26 mouse cellular contexts compared by ENCODE assay signal in the genomic region with DNA sequence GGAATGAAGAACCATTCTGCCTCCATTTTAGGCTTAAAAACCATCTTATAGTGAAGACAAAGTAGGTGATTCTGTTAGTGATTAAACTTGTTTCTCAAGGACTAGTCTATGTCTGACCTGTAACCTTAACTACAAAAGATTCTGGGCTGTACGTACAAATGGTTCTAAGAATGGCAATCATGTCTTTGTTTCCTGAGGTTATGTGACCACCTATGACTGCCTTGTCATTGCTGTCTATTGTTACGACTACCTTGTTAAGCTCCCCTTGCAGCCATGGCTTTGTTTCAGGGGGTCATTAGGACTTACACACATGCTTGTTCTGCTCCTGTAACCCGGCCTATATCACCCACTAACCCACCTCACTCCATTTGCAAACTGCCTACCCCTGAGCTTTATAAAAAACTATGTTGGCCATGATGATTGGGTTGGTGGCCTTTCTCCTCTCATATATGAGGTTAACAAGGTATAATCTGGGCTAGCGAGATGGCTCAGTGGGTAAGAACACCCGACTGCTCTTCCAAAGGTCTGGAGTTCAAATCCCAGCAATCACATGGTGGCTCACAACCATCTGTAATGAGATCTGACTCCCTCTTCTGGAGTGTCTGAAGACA. TPM values are rescaled to one million over a fixed set of nuclear protein-coding genes. Genes with fewer than 3 reads are reported as not detected.
DNase-seq lines count a peak whose midpoint lies in the region; ATAC-seq and TF ChIP-seq lines count a peak whose summit lies in the region.
"Had no signal": no experiment of that assay in that cellular context is flagged by ENCODE, and none has a peak within 500 bp of the region (broad histone marks: within the 10 kb centered on the region; RNA-seq: fewer than 3 reads in every experiment).

No protein-coding gene starts in this region.

- no peak for TF ChIP-seq EP300 in CH12.LX (IDR thresholded peaks at IDR 0.05; ENCODE audit: low read length)

- intact Hi-C loops in gastrocnemius, postnatal 36 days (cut with DNase I) = no loop called here

- no peak overlapping the region for H3K9ac ChIP-seq in heart, embryonic 12.5 days
- no peak overlapping the region for H3K9ac ChIP-seq in CH12.LX (ENCODE audit: insufficient read depth, low read depth)

- peak; percentile 62 for DNase-seq in heart, embryonic 10.5 days (ENCODE audit: low spot score)
- DNase-seq in CD4-positive helper T cell, adult 2 months (ENCODE audit: low read depth, low spot score) = peak; percentile 0
- DNase-seq in CH12.LX (ENCODE audit: extremely low read depth) (no peak), ZHBTc4 (ENCODE audit: low read depth, low spot score) (peak; percentile 75)
- DNase-seq in urinary bladder, adult 2 months (ENCODE audit: low spot score) = no peak
- DNase-seq in gastrocnemius, postnatal 36 days = no peak
- DNase-seq: adrenal gland, postnatal 10 days; adrenal gland, postnatal 36 days; cerebellum, adult 18-20 months; cerebellum, postnatal 10 days; cerebellum, postnatal 36 days; gastrocnemius, postnatal 10 days; heart, adult 18-20 months; kidney, adult 11 months; kidney, adult 8-10 months had no signal

- no peaks in the 10 kb centered on the region for H3K27me3 ChIP-seq in heart, embryonic 10.5 days (ENCODE audit: insufficient read depth, poor library complexity, severe bottlenecking)
- H3K27me3 ChIP-seq in heart, embryonic 12.5 days (replicated peaks) = no peaks in the 10 kb centered on the region
- H3K27me3 ChIP-seq in CH12.LX (replicated peaks) = no peaks in the 10 kb centered on the region
- H3K27me3 ChIP-seq: hindbrain, embryonic 12.5 days; hindbrain, embryonic 15.5 days; intestine, embryonic 15.5 days had no signal

- H3K9me3 ChIP-seq in heart, embryonic 10.5 days = no peaks in the 10 kb centered on the region
- H3K9me3 ChIP-seq in heart, embryonic 12.5 days (replicated peaks) = no peaks in the 10 kb centered on the region
- no peaks in the 10 kb centered on the region for H3K9me3 ChIP-seq in CH12.LX (replicated peaks; ENCODE audit: low read length)
- H3K9me3 ChIP-seq: forebrain, embryonic 10.5 days; G1E; hindbrain, embryonic 12.5 days; hindbrain, embryonic 15.5 days; intestine, embryonic 15.5 days had no signal

- ATAC-seq in heart, embryonic 12.5 days (ENCODE audit: insufficient number of reproducible peaks, low FRiP score) = no peak
- ATAC-seq: intestine, embryonic 15.5 days had no signal

- H3K27ac ChIP-seq in heart, embryonic 10.5 days = no peak overlapping the region
- no peak overlapping the region for H3K27ac ChIP-seq in heart, embryonic 12.5 days (ENCODE audit: poor library complexity, severe bottlenecking)
- no peak overlapping the region for H3K27ac ChIP-seq in CH12.LX (ENCODE audit: insufficient read depth, low read depth)

- peaks cover 7% of the 10 kb centered on the region; the same call in 1 of the 2 replicates for H3K79me2 ChIP-seq in CH12.LX (replicated peaks; ENCODE audit: control insufficient read depth, extremely low read depth, insufficient read depth, poor library complexity, severe bottlenecking)

- TF ChIP-seq POLR2A in CH12.LX (IDR thresholded peaks at IDR 0.05; ENCODE audit: low read depth, low read length) = no peak

- H3K4me3 ChIP-seq in heart, embryonic 10.5 days = no peak overlapping the region
- no peak overlapping the region for H3K4me3 ChIP-seq in heart, embryonic 12.5 days
- H3K4me3 ChIP-seq in CH12.LX (replicated peaks in 1 of 3; ENCODE audit: low read depth in 2 of 3, low read length in 2 of 3, poor library complexity in 1 of 3) = no peak overlapping the region

- dilution Hi-C loops in CH12.LX (cut with MboI; ENCODE audit: extremely low pct_ligation_motif_present, extremely low pct_unique_long_range_greater_than_20kb, low sequenced_read_pairs) = no loop called here

- in situ Hi-C loops in CH12.LX (cut with MboI; ENCODE audit: low pct_ligation_motif_present, low pct_unique_long_range_greater_than_20kb, low sequenced_read_pairs) = no loop called here

- no peak overlapping the region for H3K4me2 ChIP-seq in heart, embryonic 12.5 days
- H3K4me2 ChIP-seq in CH12.LX (ENCODE audit: insufficient read depth, low read depth, poor library complexity, severe bottlenecking) = no peak overlapping the region

- no peak for TF ChIP-seq CTCF in CH12.LX (conservative IDR thresholded peaks at IDR 0.05 in 1 of 2, IDR thresholded peaks at IDR 0.05 in 1 of 2; ENCODE audit: low read depth in 2 of 2, low read length in 2 of 2)

- H3K4me1 ChIP-seq in heart, embryonic 10.5 days = peaks cover 36% of the 10 kb centered on the region
- peaks cover 25% of the 10 kb centered on the region for H3K4me1 ChIP-seq in heart, embryonic 12.5 days (replicated peaks)
- peaks cover 12 to 23% of the 10 kb centered on the region in 2 experiments for H3K4me1 ChIP-seq in CH12.LX (ENCODE audit: control insufficient read depth in 1 of 2, insufficient read depth in 2 of 2)

- TF ChIP-seq RAD21 in CH12.LX (IDR thresholded peaks at IDR 0.05; ENCODE audit: low read depth, low read length) = no peak

- peaks cover 10% of the 10 kb centered on the region; the same call in 1 of the 2 replicates for H3K36me3 ChIP-seq in heart, embryonic 10.5 days
- peaks cover 13% of the 10 kb centered on the region for H3K36me3 ChIP-seq in heart, embryonic 12.5 days
- H3K36me3 ChIP-seq in CH12.LX (replicated peaks in 1 of 2; ENCODE audit: control insufficient read depth in 1 of 2, insufficient read depth in 1 of 2, low read length in 1 of 2) = peaks cover 10 to 39% of the 10 kb centered on the region in 2 experiments
- H3K36me3 ChIP-seq: hindbrain, embryonic 15.5 days; intestine, embryonic 15.5 days had no signal

- 99% methylated on average over 5 of the region's 5 CpGs for WGBS in heart, embryonic 10.5 days
- WGBS in heart, embryonic 12.5 days = 89% methylated on average over 5 of the region's 5 CpGs

TF ChIP-seq in CH12.LX, 34 proteins besides CTCF, POLR2A, EP300 and RAD21:
- TF ChIP-seq ELF1 (IDR thresholded peaks at IDR 0.05; ENCODE audit: low read depth, low read length) = 0 out of 2 replicates have a peak, but pooled peaks have one; percentile 11
- TF ChIP-seq PAX5 (IDR thresholded peaks at IDR 0.05; ENCODE audit: low read length) = no peak
- no peak for TF ChIP-seq USF2 (conservative IDR thresholded peaks at IDR 0.05; ENCODE audit: low read depth, low read length)
- TF ChIP-seq TBP (conservative IDR thresholded peaks at IDR 0.05; ENCODE audit: low read depth, low read length) = 0 out of 2 replicates have a peak, but pooled peaks have one; percentile 57
- TF ChIP-seq ZNF384 (IDR thresholded peaks at IDR 0.05; ENCODE audit: low read depth, low read length) = no peak
- no peak for TF ChIP-seq GABPA (IDR thresholded peaks at IDR 0.05; ENCODE audit: insufficient replicate concordance, low read depth, low read length)
- TF ChIP-seq MEF2A (IDR thresholded peaks at IDR 0.05; ENCODE audit: borderline replicate concordance, low read depth, low read length) = no peak
- TF ChIP-seq MYC (IDR thresholded peaks at IDR 0.05; ENCODE audit: low read depth, low read length) = no peak
- TF ChIP-seq E2F4 (IDR thresholded peaks at IDR 0.05; ENCODE audit: insufficient replicate concordance, low read depth, low read length) = no peak

RNA-seq across cellular contexts. Expression of gene E4f1, which starts 1.4 kb away (rescaled TPM):
- 27.1 and 30.3 TPM in 2 replicates for polyA plus RNA-seq in heart, embryonic 10.5 days (2016; fragmentation: Nextera tagmentation; extraction: Ambion mirVana)
- 22.2 and 22.5 TPM in 2 replicates for polyA plus RNA-seq in heart, embryonic 12.5 days (2016; fragmentation: Nextera tagmentation; extraction: Ambion mirVana)
- total RNA-seq in CH12.LX (2012; rRNA removed) (21.5 and 22.7 TPM in 2 replicates), CH12.LX (2014; rRNA removed) (10.0 and 10.2 TPM in 2 replicates)
- polyA plus RNA-seq in CH12.LX (2012; ENCODE audit: insufficient read length, low read depth) = 16.2 and 17.4 TPM in 2 replicates
- 55.8 and 61.5 TPM in 2 replicates for polyA plus RNA-seq in urinary bladder, adult 2 months (2012; rRNA removed)
- 10 to 100 TPM in 1 of 2 experiments, 1 to 10 TPM in 1; 9.5 to 11.7 TPM for total RNA-seq in gastrocnemius, postnatal 36 days (2021)

RNA-seq across cellular contexts. Expression of gene Pgp, which starts 1.5 kb away (rescaled TPM):
- polyA plus RNA-seq in heart, embryonic 10.5 days (2016; fragmentation: Nextera tagmentation; extraction: Ambion mirVana) = 86.3 and 91.2 TPM in 2 replicates
- 71.9 and 73.7 TPM in 2 replicates for polyA plus RNA-seq in heart, embryonic 12.5 days (2016; fragmentation: Nextera tagmentation; extraction: Ambion mirVana)
- total RNA-seq in CH12.LX (2012; rRNA removed) = 14.2 and 17.3 TPM in 2 replicates
- total RNA-seq in CH12.LX (2014; rRNA removed) = 31.1 and 41.8 TPM in 2 replicates
- 41.1 and 41.6 TPM in 2 replicates for polyA plus RNA-seq in CH12.LX (2012; ENCODE audit: insufficient read length, low read depth)
- 31.8 and 33.5 TPM in 2 replicates for polyA plus RNA-seq in urinary bladder, adult 2 months (2012; rRNA removed)
- total RNA-seq in gastrocnemius, postnatal 36 days (2021) = 10 to 100 TPM; 50.7 to 54.6 TPM

RNA-seq across cellular contexts. Expression of gene Bricd5, which starts 4.9 kb away (rescaled TPM):
- polyA plus RNA-seq in heart, embryonic 10.5 days (2016; fragmentation: Nextera tagmentation; extraction: Ambion mirVana) = 0.48 and 0.69 TPM in 2 replicates
- not detected in 2 replicates for polyA plus RNA-seq in heart, embryonic 12.5 days (2016; fragmentation: Nextera tagmentation; extraction: Ambion mirVana)
- total RNA-seq in CH12.LX (2012; rRNA removed) (0.98 and 1.1 TPM in 2 replicates), CH12.LX (2014; rRNA removed) (not detected in 2 replicates)
- polyA plus RNA-seq in CH12.LX (2012; ENCODE audit: insufficient read length, low read depth) = 0.61 TPM in 1 of 2 replicates, not detected in the other
- polyA plus RNA-seq in urinary bladder, adult 2 months (2012; rRNA removed) = 0.10 and 0.19 TPM in 2 replicates
- total RNA-seq in gastrocnemius, postnatal 36 days (2021) = under 1 TPM in 1 of 2 experiments, not detected in 1; 0.26 TPM
- total RNA-seq: heart, adult 18-20 months; heart, postnatal 25 days had no signal
- polyA plus RNA-seq: embryonic facial prominence, embryonic 11.5 days; heart, embryonic 14.5 days; heart, postnatal 0 days had no signal

RNA-seq across cellular contexts. Expression of gene Mlst8, which starts 10.1 kb away (rescaled TPM):
- polyA plus RNA-seq in heart, embryonic 10.5 days (2016; fragmentation: Nextera tagmentation; extraction: Ambion mirVana) = 22.3 and 22.7 TPM in 2 replicates
- 17.8 and 20.5 TPM in 2 replicates for polyA plus RNA-seq in heart, embryonic 12.5 days (2016; fragmentation: Nextera tagmentation; extraction: Ambion mirVana)
- total RNA-seq in CH12.LX (2012; rRNA removed) (10.0 and 13.6 TPM in 2 replicates), CH12.LX (2014; rRNA removed) (10.9 and 14.0 TPM in 2 replicates)
- 21.8 and 24.7 TPM in 2 replicates for polyA plus RNA-seq in CH12.LX (2012; ENCODE audit: insufficient read length, low read depth)
- polyA plus RNA-seq in urinary bladder, adult 2 months (2012; rRNA removed) = 20.9 and 21.7 TPM in 2 replicates
- total RNA-seq in gastrocnemius, postnatal 36 days (2021) = 10 to 100 TPM; 11.9 to 12.1 TPM

RNA-seq across cellular contexts. Expression of gene Caskin1, which starts 19.7 kb away (rescaled TPM):
- 0.71 and 1.4 TPM in 2 replicates for polyA plus RNA-seq in heart, embryonic 10.5 days (2016; fragmentation: Nextera tagmentation; extraction: Ambion mirVana)
- polyA plus RNA-seq in heart, embryonic 12.5 days (2016; fragmentation: Nextera tagmentation; extraction: Ambion mirVana) = 0.64 and 0.77 TPM in 2 replicates
- total RNA-seq in CH12.LX (2012; rRNA removed) = 0.08 and 0.21 TPM in 2 replicates
- not detected in 2 replicates for total RNA-seq in CH12.LX (2014; rRNA removed)
- polyA plus RNA-seq in CH12.LX (2012; ENCODE audit: insufficient read length, low read depth) = 0.71 and 0.80 TPM in 2 replicates
- polyA plus RNA-seq in urinary bladder, adult 2 months (2012; rRNA removed) = 0.76 and 1.1 TPM in 2 replicates
- total RNA-seq in gastrocnemius, postnatal 36 days (2021) = under 1 TPM; 0.05 TPM
- total RNA-seq: hematopoietic stem cell, adult 5-6 weeks had no signal
- polyA plus RNA-seq: G1E had no signal

Comparison
In these comparisons a context has a peak if more than half of its experiments do, and no peak if none do; other contexts are left out.
1. DNase-seq: peak in heart, embryonic 10.5 days (single experiment), CD4-positive helper T cell, adult 2 months (single experiment) and ZHBTc4 (single experiment); none in CH12.LX (single experiment), urinary bladder, adult 2 months (single experiment) and gastrocnemius, postnatal 36 days (0 of 2).